Mouse (Mus musculus) erythroblast, embryonic 14.5 days (primary cell): ENCODE measurements around the gene Chst13. TPM values are rescaled to one million over a fixed set of nuclear protein-coding genes. Genes with fewer than 3 reads are reported as not detected.

Source experiments
- H3K27me3 ChIP-seq: 2 replicates; pipeline ENCODE4 v1.6.1; 2012; ENCODE audit warnings: inconsistent platforms; ENCODE audit not compliant: control insufficient read depth
- H3K36me3 ChIP-seq: 2 replicates; pipeline ENCODE4 v1.6.1; 2012; ENCODE audit warnings: mild to moderate bottlenecking, inconsistent platforms; ENCODE audit not compliant: control insufficient read depth
- H3K4me1 ChIP-seq: 2 replicates; pipeline ENCODE4 v1.6.1; 2012; ENCODE audit warnings: inconsistent platforms; ENCODE audit not compliant: control insufficient read depth
- H3K4me3 ChIP-seq: replicated peaks from 2 replicates; pipeline ENCODE3; 2012; ENCODE audit warnings: moderate library complexity, mild to moderate bottlenecking, inconsistent platforms
- H3K9me3 ChIP-seq: 2 replicates; pipeline ENCODE4 v1.6.1; 2012; ENCODE audit warnings: low read length, inconsistent platforms, mixed read lengths; ENCODE audit not compliant: control insufficient read depth
- GATA1 ChIP-seq: IDR thresholded peaks from 2 replicates; pipeline ENCODE4 v1.6.1; 2012; ENCODE audit warnings: low read length, inconsistent platforms, mixed read lengths
- TAL1 ChIP-seq: IDR thresholded peaks from 3 replicates; pipeline ENCODE4 v1.6.1; 2012; ENCODE audit warnings: low read length, inconsistent platforms, mixed read lengths
- polyA plus RNA-seq: library from polyadenylated mRNA; stranded (reverse); fragments of >175 nt; gene quantifications from 2 replicates; pipeline ENCODE4 v1.2.3, GENCODE M21; 2012

Gene Chst13
- polyA plus RNA-seq, 1 experiment = not detected

DNA sequence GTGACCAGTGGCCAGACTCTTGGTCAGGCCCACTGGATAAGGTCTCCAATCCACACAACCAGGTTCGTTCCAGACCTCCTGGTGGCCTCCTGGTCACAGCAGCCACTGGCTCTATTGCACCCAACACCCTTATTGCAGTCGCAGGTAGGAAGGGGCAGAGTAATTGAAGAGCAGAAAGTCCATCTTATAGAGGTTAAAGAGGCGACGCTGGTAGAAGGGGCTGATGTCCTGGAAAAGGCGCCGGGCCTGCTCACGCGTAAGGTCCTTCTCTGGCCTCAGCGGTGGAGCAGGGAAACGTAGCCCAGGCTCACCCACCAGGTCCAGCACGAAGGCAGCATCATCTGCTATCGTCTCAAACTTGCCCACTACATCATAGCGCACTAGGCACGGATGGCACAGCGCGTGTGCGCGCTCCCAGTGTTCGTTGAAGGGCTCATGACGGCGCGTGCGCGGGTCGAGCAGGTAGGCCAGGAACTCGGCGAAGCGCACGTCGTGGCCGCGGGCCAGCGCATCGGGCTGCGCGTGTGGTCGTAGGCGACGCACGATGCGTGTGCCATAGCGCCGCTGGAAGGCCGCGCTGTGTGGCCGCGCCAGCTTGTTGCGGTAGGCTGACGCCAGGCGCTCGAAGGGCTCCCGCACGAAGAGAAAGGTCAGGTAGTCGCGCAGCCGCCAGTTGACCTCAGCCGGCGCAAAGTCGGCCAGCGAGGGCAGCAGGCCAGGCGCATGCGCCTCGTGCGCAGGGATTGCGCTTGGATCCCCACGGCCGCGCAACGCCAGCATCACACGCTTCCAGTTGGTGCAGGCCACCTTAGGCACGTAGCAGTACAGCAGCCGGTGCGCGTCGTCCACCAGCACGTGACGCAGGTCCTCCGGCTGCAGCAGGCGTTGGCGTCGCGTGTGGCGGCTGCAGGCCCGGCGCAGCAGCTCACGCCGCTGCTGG lies 15.9 kb downstream of the Chst13 start:
- peaks cover 6% of the 10 kb centered on the region for H3K36me3 ChIP-seq
- H3K9me3 ChIP-seq = peaks cover 14% of the 10 kb centered on the region
- no peak overlapping the region for H3K4me3 ChIP-seq
- no peaks in the 10 kb centered on the region; the same call in 1 of the 2 replicates for H3K4me1 ChIP-seq
- TF ChIP-seq GATA1 (no peak), TAL1 (no peak)
- peaks cover 9% of the 10 kb centered on the region; the same call in 1 of the 2 replicates for H3K27me3 ChIP-seq

DNA sequence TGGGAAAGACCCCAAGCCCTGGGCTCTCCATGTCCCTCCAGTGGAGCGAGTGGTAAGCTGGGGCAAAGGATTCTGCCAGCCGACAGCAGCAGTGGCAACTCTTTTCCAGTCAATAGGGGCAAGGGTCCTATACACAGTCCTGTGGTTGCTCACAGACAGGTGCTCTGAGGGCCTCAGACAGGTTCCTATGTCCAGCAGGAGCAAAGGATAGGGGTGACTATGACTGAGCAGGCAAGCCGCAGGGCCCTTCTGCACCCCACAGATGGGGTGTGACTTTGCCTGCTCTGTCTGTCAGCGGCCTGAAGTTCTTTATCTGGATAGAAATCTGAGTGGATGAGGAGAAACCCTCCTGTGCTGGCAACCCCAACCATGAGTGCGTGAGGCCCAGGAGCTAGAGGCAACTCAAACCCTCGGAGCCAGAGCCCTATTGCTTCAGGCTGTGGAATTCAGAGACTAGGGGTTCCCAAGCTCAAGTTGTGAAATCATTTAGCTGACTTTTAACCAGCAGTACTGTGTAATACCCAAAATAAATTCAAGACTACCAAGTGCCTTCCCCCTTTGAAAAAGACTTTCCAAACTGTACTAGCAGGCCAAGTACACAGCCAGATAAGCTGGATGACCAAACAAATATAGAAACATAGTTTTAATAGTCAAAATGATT lies 18.5 kb downstream of the Chst13 start:
- H3K27me3 ChIP-seq = peaks cover 9% of the 10 kb centered on the region; the same call in 1 of the 2 replicates
- H3K4me1 ChIP-seq = no peaks in the 10 kb centered on the region; the same call in 1 of the 2 replicates
- H3K4me3 ChIP-seq = no peak overlapping the region
- no peak for TF ChIP-seq GATA1
- no peak for TF ChIP-seq TAL1
- H3K36me3 ChIP-seq = peaks cover 6% of the 10 kb centered on the region
- peaks cover 12% of the 10 kb centered on the region for H3K9me3 ChIP-seq

DNA sequence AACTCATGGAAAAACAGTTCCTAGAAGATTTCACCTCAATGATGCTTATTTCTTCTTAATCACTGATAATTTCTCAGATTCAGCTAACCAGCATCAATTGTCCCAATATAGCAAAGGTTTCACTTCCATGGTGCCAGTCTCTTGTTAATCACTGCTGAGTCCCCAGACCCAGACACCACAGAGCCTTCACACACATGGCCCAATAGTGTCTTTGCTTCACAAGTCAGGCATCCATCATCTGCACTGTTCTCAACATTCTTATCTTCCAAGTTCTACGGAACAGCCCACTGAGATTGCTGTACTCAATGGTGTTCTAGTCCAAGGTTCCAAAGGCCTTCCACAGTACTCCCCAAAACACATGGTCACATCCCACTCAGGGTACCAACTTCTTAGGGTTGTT lies 24.1 kb downstream of the Chst13 start, which contains the start of gene BC048671:
BC048671 (plus strand) TSS at position 301 of the 400 bp plus-strand sequence.
- H3K4me3 ChIP-seq = no peak within 1 kb of the TSS
- H3K9me3 ChIP-seq = 0 out of 2 replicates have a peak, but pooled peaks cover 1% of the 10 kb centered on the region
- no peaks in the 10 kb centered on the region for H3K4me1 ChIP-seq
- no peaks in the 10 kb centered on the region for H3K27me3 ChIP-seq
- no peak for TF ChIP-seq GATA1
- no peak for TF ChIP-seq TAL1
- H3K36me3 ChIP-seq = no peaks in the 10 kb centered on the region

DNA sequence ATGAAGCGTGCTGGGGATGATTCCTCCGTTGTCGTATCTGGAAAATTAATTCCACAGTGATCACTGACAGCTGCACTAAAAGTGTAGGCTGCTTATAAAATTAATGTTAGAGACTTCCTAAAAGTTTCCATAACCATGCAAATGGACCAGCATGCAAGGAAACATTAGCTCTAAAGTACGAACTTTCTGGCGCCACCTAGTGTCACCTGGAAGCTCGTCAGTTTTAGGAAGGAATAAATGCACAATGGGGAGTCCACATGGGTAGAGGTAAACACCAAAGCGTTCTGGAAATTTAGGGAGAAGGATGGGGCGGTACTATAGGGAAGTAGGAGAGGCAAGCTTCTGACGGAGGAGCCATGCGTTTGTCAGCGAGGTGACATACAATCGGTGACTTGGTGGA lies 36.7 kb downstream of the Chst13 start:
- Histone ChIP-seq H3K4me1 (no peaks in the 10 kb centered on the region), H3K27me3 (no peaks in the 10 kb centered on the region), H3K4me3 (no peak overlapping the region), H3K9me3 (peaks cover 8% of the 10 kb centered on the region), H3K36me3 (no peaks in the 10 kb centered on the region)
- TF ChIP-seq TAL1 (no peak), GATA1 (no peak)

Other genes starting within 250 kb of the Chst13 start
- gene Vmn1r49, start 246.7 kb downstream of the Chst13 start, polyA plus RNA-seq = 0.01 TPM in 1 of 2 replicates, not detected in the other
- gene Vmn1r50, start 223.8 kb downstream of the Chst13 start, polyA plus RNA-seq = not detected in 2 replicates
- gene Vmn1r51, start 202.6 kb downstream of the Chst13 start, polyA plus RNA-seq = not detected in 2 replicates
- gene Vmn1r52, start 150.4 kb downstream of the Chst13 start, polyA plus RNA-seq = not detected in 2 replicates
- gene V1ra8, start 122.4 kb downstream of the Chst13 start, polyA plus RNA-seq = not detected in 2 replicates
- gene Vmn1r53, start 100.7 kb downstream of the Chst13 start, polyA plus RNA-seq = not detected in 2 replicates
- gene Vmn1r54, start 78.9 kb downstream of the Chst13 start, polyA plus RNA-seq = not detected in 2 replicates
- gene BC048671, start 24.0 kb downstream of the Chst13 start, polyA plus RNA-seq = not detected in 2 replicates
- gene Uroc1, start 8.1 kb upstream of the Chst13 start, polyA plus RNA-seq = 0.02 TPM in 1 of 2 replicates, not detected in the other
- gene Zxdc, start 44.3 kb upstream of the Chst13 start, polyA plus RNA-seq = 0.72 and 0.81 TPM in 2 replicates
- gene Cfap100, start 103.6 kb upstream of the Chst13 start, polyA plus RNA-seq = not detected in 2 replicates
- 0.02 TPM in 1 of 2 replicates, not detected in the other for gene Klf15, start 137.4 kb upstream of the Chst13 start, polyA plus RNA-seq
- gene Aldh1l1, start 161.2 kb upstream of the Chst13 start, polyA plus RNA-seq = 0.05 TPM in 1 of 2 replicates, not detected in the other